ENCODE assay signal across 8 mouse cellular contexts in the genomic region with DNA sequence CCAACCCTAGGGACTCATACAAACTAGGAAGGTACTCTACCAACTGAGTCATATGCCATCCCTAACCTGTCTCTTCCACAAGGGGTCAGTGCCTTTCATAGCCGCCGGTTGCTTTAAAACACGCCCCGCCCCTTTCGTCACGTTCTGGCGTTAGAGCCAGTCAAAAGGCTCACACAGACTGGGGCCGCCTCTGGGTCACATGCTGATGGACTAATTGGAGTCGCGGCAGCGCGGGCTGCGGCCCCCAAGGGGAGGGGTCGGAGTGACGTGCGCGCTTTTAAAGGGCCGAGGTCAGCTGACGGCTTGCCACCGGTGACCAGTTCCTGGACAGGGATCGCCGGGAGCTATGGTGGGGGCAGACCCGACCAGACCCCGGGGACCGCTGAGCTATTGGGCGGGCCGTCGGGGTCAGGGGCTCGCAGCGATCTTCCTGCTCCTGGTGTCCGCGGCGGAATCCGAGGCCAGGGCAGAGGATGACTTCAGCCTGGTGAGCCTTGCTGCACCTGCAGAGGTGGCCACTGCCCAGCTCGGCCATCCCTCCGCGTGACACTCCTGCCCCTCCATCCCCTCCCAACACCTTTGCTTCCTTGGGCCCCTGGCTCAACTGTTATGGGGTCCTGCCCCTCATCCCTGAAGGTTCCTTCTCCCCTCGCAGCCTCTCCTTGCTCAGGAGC. TPM values are rescaled to one million over a fixed set of nuclear protein-coding genes. Genes with fewer than 3 reads are reported as not detected.
DNase-seq lines count a peak whose midpoint lies in the region; ATAC-seq lines count a peak whose summit lies in the region.

A gene (plus strand): TSS at position 193 of the 674 bp plus-strand sequence.

- H3K9ac ChIP-seq in hindbrain, embryonic 11.5 days (ENCODE audit: low read depth, low read length), result peak within 1 kb of the TSS; percentile 75

- no peaks in the 10 kb centered on the region for H3K27me3 ChIP-seq in hindbrain, embryonic 11.5 days (ENCODE audit: control insufficient read depth, insufficient read depth, low read length)

- 1% methylated on average over 37 of the region's 38 CpGs for WGBS in hindbrain, embryonic 11.5 days

- peak within 1 kb of the TSS; percentile 69 for H3K4me3 ChIP-seq in hindbrain, embryonic 11.5 days (ENCODE audit: low read depth, low read length)

- DNase-seq in Muller cell, postnatal 12 days (ENCODE audit: inconsistent ontology term), result peak; percentile 98
- DNase-seq in cerebellum, adult 9-11 months, result peak; percentile 99
- DNase-seq in frontal cortex, adult 2 months (ENCODE audit: extremely low spot score in 1 of 2, low spot score in 1 of 2), result peak; percentile 98 to 99
- DNase-seq in hindbrain, embryonic 11.5 days (ENCODE audit: low spot score), result peak; percentile 98
- DNase-seq in layer of hippocampus, postnatal 10 days (ENCODE audit: low spot score in 2 of 2), result peak; percentile 98
- peak; percentile 99 for DNase-seq in lung, postnatal 10 days
- DNase-seq in ovary, postnatal 36 days (ENCODE audit: low spot score), result peak; percentile 97
- DNase-seq in thymus, postnatal 25 days, result peak; percentile 93

- H3K4me1 ChIP-seq in hindbrain, embryonic 11.5 days (replicated peaks; ENCODE audit: control insufficient read depth, insufficient read depth, low read length), result 0 out of 2 replicates have a peak, but pooled peaks cover 3% of the 10 kb centered on the region

- H3K9me3 ChIP-seq in hindbrain, embryonic 11.5 days (ENCODE audit: control insufficient read depth, low read length), result no peaks in the 10 kb centered on the region

- peak; percentile 96 for ATAC-seq in hindbrain, embryonic 11.5 days (ENCODE audit: low FRiP score)

- peak within 1 kb of the TSS; percentile 93 for H3K4me2 ChIP-seq in hindbrain, embryonic 11.5 days (replicated peaks; ENCODE audit: low read depth, low read length)

- no peaks in the 10 kb centered on the region for H3K36me3 ChIP-seq in hindbrain, embryonic 11.5 days (ENCODE audit: control insufficient read depth, insufficient read depth, low read length)

- no peak within 1 kb of the TSS for H3K27ac ChIP-seq in hindbrain, embryonic 11.5 days (ENCODE audit: low read depth, low read length)

RNA-seq across cellular contexts. Expression of the gene that starts here (rescaled TPM):
- polyA plus RNA-seq in frontal cortex, adult 2 months (2012; rRNA removed), result 48.7 and 53.6 TPM in 2 replicates
- 12.9 and 14.5 TPM in 2 replicates for polyA plus RNA-seq in hindbrain, embryonic 11.5 days (2014; fragmentation: Nextera tagmentation; extraction: Ambion mirVana)
- total RNA-seq in layer of hippocampus, postnatal 10 days (2021), result 10 to 100 TPM; 23.6 to 24.4 TPM
